Mouse (Mus musculus) stomach, embryonic 15.5 days (tissue): ENCODE measurements around the gene Gpr55. TPM values are rescaled to one million over a fixed set of nuclear protein-coding genes. Genes with fewer than 3 reads are reported as not detected.
A peak's percentile ranks its signal among the peaks of the same experiment; 100 is the strongest.
"Not testable (repeated sequence)": the region's sequence is repeated elsewhere in the genome, so short reads cannot be mapped to it uniquely, and the experiment has no call there.

Experiments used
- ATAC-seq: fragments of 200-750 bp; cut with Nextera tagmentation; 2 replicates; pipeline ENCODE4 v1.8.0; 2017; ENCODE audit warnings: low read depth, moderate number of reproducible peaks, moderate TSS enrichment; ENCODE audit not compliant: insufficient read depth, low FRiP score
- H3K27ac ChIP-seq: fragments of 300-500 bp; sonication (generic); 2 replicates; pipeline ENCODE4 v1.5.1; 2015; ENCODE audit warnings: mild to moderate bottlenecking, inconsistent platforms
- H3K27me3 ChIP-seq: fragments of 300-500 bp; sonication (generic); replicated peaks from 2 replicates; pipeline ENCODE4 v1.6.1; 2015; ENCODE audit warnings: inconsistent platforms
- H3K36me3 ChIP-seq: fragments of 300-500 bp; sonication (generic); 2 replicates; pipeline ENCODE4 v1.6.1; 2015; ENCODE audit warnings: inconsistent platforms
- H3K4me1 ChIP-seq: fragments of 300-500 bp; sonication (generic); 2 replicates; pipeline ENCODE4 v1.6.1; 2015; ENCODE audit warnings: inconsistent platforms
- H3K4me2 ChIP-seq: fragments of 300-500 bp; sonication (generic); 2 replicates; pipeline ENCODE4 v1.6.1; 2015; ENCODE audit warnings: mild to moderate bottlenecking, inconsistent platforms
- H3K4me3 ChIP-seq: fragments of 300-500 bp; sonication (generic); replicated peaks from 2 replicates; pipeline ENCODE4 v1.5.1; 2015; ENCODE audit warnings: inconsistent platforms
- H3K9ac ChIP-seq: fragments of 300-500 bp; sonication (generic); 2 replicates; pipeline ENCODE4 v1.6.1; 2015; ENCODE audit warnings: inconsistent platforms
- H3K9me3 ChIP-seq: fragments of 300-500 bp; sonication (generic); 2 replicates; pipeline ENCODE4 v1.6.1; 2016; ENCODE audit warnings: inconsistent platforms
- WGBS: fragments of 180-500 bp; shearing (Covaris S2); methylation state at CpG from one replicate; pipeline ENCODE4 v1.1.7; 2015; 5-methylcytosine and 5-hydroxymethylcytosine counted together
- polyA plus RNA-seq: library from polyadenylated mRNA; unstranded; fragments of >200 nt; fragmentation: Nextera tagmentation; extraction: Ambion mirVana; gene quantifications from 2 replicates; pipeline ENCODE4 v1.2.1, GENCODE M21; 2015

Gene Gpr55
- polyA plus RNA-seq, result 0.04 and 0.05 TPM in 2 replicates

GRCm38 (mm10) chr1:85960873-85961272 lies at the start of gene Gpr55:
Gene Gpr55 (minus strand): TSS chr1:85961007.
- Histone ChIP-seq H3K4me1 (peaks cover 15% of the 10 kb centered on the region; the same call in 1 of the 2 replicates), H3K9ac (no peak within 1 kb of the TSS), H3K27me3 (no peaks in the 10 kb centered on the region), H3K9me3 (no peaks in the 10 kb centered on the region), H3K36me3 (no peaks in the 10 kb centered on the region), H3K27ac (peak within 1 kb of the TSS; percentile 2; the same call in 1 of the 2 replicates), H3K4me2 (no peak within 1 kb of the TSS), H3K4me3 (no peak within 1 kb of the TSS)
- no peak for ATAC-seq
- WGBS, result 60% methylated on average over 5 of the region's 5 CpGs

- Histone ChIP-seq H3K9me3 (no peaks in the 10 kb centered on the region), H3K27me3 (no peaks in the 10 kb centered on the region), H3K4me1 (no peaks in the 10 kb centered on the region), H3K4me2 (peak overlapping the region; percentile 31; the same call in 1 of the 2 replicates), H3K27ac (no peak overlapping the region), H3K4me3 (no peak overlapping the region), H3K9ac (no peak overlapping the region), H3K36me3 (no peaks in the 10 kb centered on the region)
- no peak for ATAC-seq
- 1% methylated on average over 7 of the region's 7 CpGs for WGBS
Observed at GRCm38 (mm10) chr1:86007778-86008177, 47.0 kb upstream of the Gpr55 start.

GRCm38 (mm10) chr1:86006040-86006439 lies 45.2 kb upstream of the Gpr55 start:
- no peak for ATAC-seq
- Histone ChIP-seq H3K4me2 (no peak overlapping the region), H3K36me3 (no peaks in the 10 kb centered on the region), H3K27ac (no peak overlapping the region), H3K27me3 (no peaks in the 10 kb centered on the region), H3K9me3 (no peaks in the 10 kb centered on the region), H3K9ac (no peak overlapping the region), H3K4me1 (no peaks in the 10 kb centered on the region), H3K4me3 (no peak overlapping the region)
- 89% methylated on average over 6 of the region's 6 CpGs for WGBS

GRCm38 (mm10) chr1:86005540-86005939 lies 44.7 kb upstream of the Gpr55 start:
- Histone ChIP-seq H3K4me2 (no peak overlapping the region), H3K27ac (no peak overlapping the region), H3K9ac (no peak overlapping the region), H3K9me3 (no peaks in the 10 kb centered on the region), H3K4me1 (no peaks in the 10 kb centered on the region), H3K27me3 (no peaks in the 10 kb centered on the region), H3K4me3 (no peak overlapping the region), H3K36me3 (no peaks in the 10 kb centered on the region)
- 84% methylated on average over 10 of the region's 10 CpGs for WGBS
- ATAC-seq, result no peak

GRCm38 (mm10) chr1:85999853-86000570 lies 39.2 kb upstream of the Gpr55 start:
- Histone ChIP-seq H3K4me3 (no peak overlapping the region), H3K27ac (no peak overlapping the region), H3K4me1 (no peaks in the 10 kb centered on the region), H3K4me2 (no peak overlapping the region), H3K9me3 (no peaks in the 10 kb centered on the region), H3K9ac (no peak overlapping the region), H3K27me3 (no peaks in the 10 kb centered on the region), H3K36me3 (no peaks in the 10 kb centered on the region)
- no peak for ATAC-seq
- WGBS, result 69% methylated on average over 18 of the region's 18 CpGs

- no peaks in the 10 kb centered on the region for H3K36me3 ChIP-seq
- no peak overlapping the region for H3K27ac ChIP-seq
- ATAC-seq, result no peak
- no peaks in the 10 kb centered on the region for H3K9me3 ChIP-seq
- H3K27me3 ChIP-seq, result no peaks in the 10 kb centered on the region
- 80% methylated on average over 4 of the region's 4 CpGs for WGBS
- no peak overlapping the region for H3K4me2 ChIP-seq
- H3K9ac ChIP-seq, result no peak overlapping the region
- no peak overlapping the region for H3K4me3 ChIP-seq
- H3K4me1 ChIP-seq, result no peaks in the 10 kb centered on the region
Observed at GRCm38 (mm10) chr1:85998012-85998411, 37.2 kb upstream of the Gpr55 start.

GRCm38 (mm10) chr1:85997221-85997620 lies 36.4 kb upstream of the Gpr55 start:
- no peak overlapping the region for H3K27ac ChIP-seq
- WGBS, result 96% methylated on average over 1 of the region's 1 CpGs

GRCm38 (mm10) chr1:85993541-85993940 lies 32.7 kb upstream of the Gpr55 start:
- H3K9me3 ChIP-seq, result no peaks in the 10 kb centered on the region
- no peak overlapping the region for H3K9ac ChIP-seq
- no peak for ATAC-seq
- no peaks in the 10 kb centered on the region for H3K27me3 ChIP-seq
- H3K4me2 ChIP-seq, result no peak overlapping the region
- H3K4me3 ChIP-seq, result no peak overlapping the region
- 67% methylated on average over 4 of the region's 4 CpGs for WGBS
- no peaks in the 10 kb centered on the region for H3K36me3 ChIP-seq
- H3K27ac ChIP-seq, result no peak overlapping the region
- no peaks in the 10 kb centered on the region for H3K4me1 ChIP-seq

More at GRCm38 (mm10) chr1:85997221-85997620, 36.4 kb upstream of the Gpr55 start:
- no peaks in the 10 kb centered on the region for H3K36me3 ChIP-seq
- no peaks in the 10 kb centered on the region for H3K9me3 ChIP-seq
- H3K4me1 ChIP-seq, result no peaks in the 10 kb centered on the region
- no peak for ATAC-seq
- H3K27me3 ChIP-seq, result no peaks in the 10 kb centered on the region
- no peak overlapping the region for H3K4me3 ChIP-seq
- no peak overlapping the region for H3K9ac ChIP-seq
- H3K4me2 ChIP-seq, result no peak overlapping the region

GRCm38 (mm10) chr1:85992175-85992574 lies 31.4 kb upstream of the Gpr55 start:
- Histone ChIP-seq H3K4me1 (no peaks in the 10 kb centered on the region), H3K36me3 (no peaks in the 10 kb centered on the region), H3K4me2 (no peak overlapping the region), H3K9me3 (no peaks in the 10 kb centered on the region), H3K27ac (no peak overlapping the region), H3K9ac (no peak overlapping the region), H3K27me3 (no peaks in the 10 kb centered on the region), H3K4me3 (no peak overlapping the region)
- ATAC-seq, result no peak
- WGBS, result 72% methylated on average over 9 of the region's 9 CpGs

GRCm38 (mm10) chr1:85988882-85989281 lies 28.1 kb upstream of the Gpr55 start:
- 72% methylated on average over 4 of the region's 4 CpGs for WGBS
- H3K36me3 ChIP-seq, H3K9me3 ChIP-seq, H3K27ac ChIP-seq, ATAC-seq, H3K27me3 ChIP-seq, H3K4me1 ChIP-seq, H3K4me2 ChIP-seq, H3K9ac ChIP-seq, H3K4me3 ChIP-seq: not testable (repeated sequence)

GRCm38 (mm10) chr1:85988351-85988750 lies 27.5 kb upstream of the Gpr55 start:
- H3K36me3 ChIP-seq, result no peaks in the 10 kb centered on the region
- H3K27ac ChIP-seq, result no peak overlapping the region
- no peak overlapping the region for H3K4me3 ChIP-seq
- no peak overlapping the region for H3K4me2 ChIP-seq
- whole genome bisulfite sequencing, result 52% methylated on average over 4 of the region's 4 CpGs
- H3K27me3 ChIP-seq, result no peaks in the 10 kb centered on the region
- H3K4me1 ChIP-seq, result no peaks in the 10 kb centered on the region
- no peaks in the 10 kb centered on the region for H3K9me3 ChIP-seq
- H3K9ac ChIP-seq, result no peak overlapping the region
- ATAC-seq, result no peak

- H3K4me1 ChIP-seq, result no peaks in the 10 kb centered on the region
- 84% methylated on average over 3 of the region's 3 CpGs for WGBS
Observed at GRCm38 (mm10) chr1:85985784-85986183, 25.0 kb upstream of the Gpr55 start.

More at GRCm38 (mm10) chr1:85985784-85986183, 25.0 kb upstream of the Gpr55 start:
- no peak for ATAC-seq
- no peak overlapping the region for H3K4me3 ChIP-seq
- H3K36me3 ChIP-seq, result no peaks in the 10 kb centered on the region
- H3K9ac ChIP-seq, result no peak overlapping the region
- no peaks in the 10 kb centered on the region for H3K27me3 ChIP-seq
- no peak overlapping the region for H3K4me2 ChIP-seq
- H3K9me3 ChIP-seq, result no peaks in the 10 kb centered on the region
- H3K27ac ChIP-seq, result no peak overlapping the region
